Mouse (Mus musculus): ENCODE data around the gene Coil. TPM values are rescaled to one million over a fixed set of nuclear protein-coding genes. Genes with fewer than 3 reads are reported as not detected.

The Coil gene
- polyA plus RNA-seq (2015; fragmentation: Illumina TruSeq; extraction: RNeasy Lipid Tissue Mini Kit (QIAGEN cat#74804); ENCODE audit: insufficient read depth, low replicate concordance): 11.9 TPM

DNA sequence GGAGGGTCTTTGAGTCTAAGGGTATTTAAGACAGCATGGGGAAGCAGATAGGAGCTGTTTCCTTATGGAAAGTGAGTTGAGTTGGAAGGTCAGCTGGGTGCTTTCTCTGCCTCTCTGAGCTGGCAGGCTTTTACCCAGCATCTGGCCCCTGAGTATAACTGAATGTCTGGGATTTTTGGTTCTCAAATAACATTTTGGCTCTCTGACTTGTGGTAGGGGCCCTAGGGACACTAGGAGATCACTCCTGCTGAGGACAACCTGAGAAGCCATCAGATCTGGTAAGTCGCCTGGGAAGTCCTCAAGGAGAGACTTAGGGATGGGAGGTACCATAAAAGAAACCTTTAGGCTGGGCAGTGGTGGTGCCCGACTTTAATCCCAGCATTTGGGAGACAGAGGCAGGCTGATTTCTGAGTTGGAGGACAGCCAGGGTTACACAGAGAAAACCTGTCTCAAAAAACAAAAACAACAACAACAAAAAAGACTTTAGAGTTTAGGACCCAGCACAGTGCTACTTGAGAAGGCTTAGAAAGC, at the start of gene Coil:
Gene Coil, plus strand, starts transcription at position 51 of the 531 bp plus-strand sequence.

DNA sequence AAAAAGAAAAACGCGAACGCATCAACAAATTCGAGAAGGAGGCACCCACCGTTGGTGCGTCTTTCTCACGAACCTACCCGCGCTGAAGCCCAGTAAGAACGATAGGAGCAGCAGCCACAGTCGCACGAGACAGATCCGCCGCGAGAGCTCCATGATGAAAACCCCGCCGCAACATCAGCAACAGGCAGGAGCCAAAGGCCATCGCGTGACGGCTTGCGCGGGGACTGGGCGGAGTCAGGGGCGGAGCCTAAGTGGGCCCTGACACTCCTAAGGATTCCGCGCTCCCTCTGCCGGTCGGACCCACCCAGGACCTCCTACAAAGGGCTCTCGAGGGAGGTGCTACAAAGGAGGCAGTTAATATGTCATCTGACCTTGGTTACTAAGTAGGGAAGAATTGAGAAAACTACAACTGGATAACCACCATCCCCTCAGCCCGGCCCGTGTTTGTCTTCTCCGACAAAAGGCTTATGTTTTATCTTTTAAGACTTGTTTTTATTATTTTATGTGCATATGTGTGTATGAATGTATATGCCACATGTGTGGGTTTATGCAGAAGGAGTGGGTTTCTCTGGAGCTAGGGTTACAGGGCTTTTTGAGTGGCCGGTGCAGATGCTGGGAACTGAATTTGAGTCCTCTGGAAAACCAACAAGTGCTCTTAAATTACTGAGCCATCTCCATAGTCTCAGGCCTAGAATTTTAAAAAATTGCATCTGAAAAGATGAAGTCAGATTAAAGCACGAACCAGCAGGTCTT, 14.7 kb upstream of the Coil start, which contains the start of gene Scpep1:
Gene Scpep1, minus strand, starts transcription at position 249 of the 753 bp plus-strand sequence.

DNA sequence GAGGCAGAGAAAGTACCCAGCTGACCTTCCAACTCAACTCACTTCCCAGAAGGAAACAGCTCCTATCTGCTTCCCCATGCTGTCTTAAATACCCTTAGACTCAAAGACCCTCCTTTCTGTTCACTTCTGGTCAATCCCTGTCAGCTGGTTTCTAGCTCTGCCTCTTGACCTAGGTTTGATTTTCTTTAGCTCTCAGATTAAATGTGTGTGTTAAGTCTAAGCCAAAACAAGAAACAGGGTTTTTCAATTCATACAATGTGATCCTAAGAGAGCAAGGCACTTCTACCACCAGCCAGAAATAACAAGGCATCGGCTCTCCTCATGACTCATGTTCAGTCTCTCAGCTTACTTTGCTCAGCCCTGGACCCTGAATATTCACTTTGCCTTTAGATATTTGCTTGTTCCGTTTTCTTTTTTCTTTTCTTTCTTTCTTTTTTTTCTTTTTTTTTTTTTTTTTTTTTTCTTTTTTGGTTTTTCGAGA, 3.1 kb upstream of the Coil start, which contains the start of gene Elobl:
Gene Elobl, minus strand, starts transcription at position 51 of the 481 bp plus-strand sequence.

DNA sequence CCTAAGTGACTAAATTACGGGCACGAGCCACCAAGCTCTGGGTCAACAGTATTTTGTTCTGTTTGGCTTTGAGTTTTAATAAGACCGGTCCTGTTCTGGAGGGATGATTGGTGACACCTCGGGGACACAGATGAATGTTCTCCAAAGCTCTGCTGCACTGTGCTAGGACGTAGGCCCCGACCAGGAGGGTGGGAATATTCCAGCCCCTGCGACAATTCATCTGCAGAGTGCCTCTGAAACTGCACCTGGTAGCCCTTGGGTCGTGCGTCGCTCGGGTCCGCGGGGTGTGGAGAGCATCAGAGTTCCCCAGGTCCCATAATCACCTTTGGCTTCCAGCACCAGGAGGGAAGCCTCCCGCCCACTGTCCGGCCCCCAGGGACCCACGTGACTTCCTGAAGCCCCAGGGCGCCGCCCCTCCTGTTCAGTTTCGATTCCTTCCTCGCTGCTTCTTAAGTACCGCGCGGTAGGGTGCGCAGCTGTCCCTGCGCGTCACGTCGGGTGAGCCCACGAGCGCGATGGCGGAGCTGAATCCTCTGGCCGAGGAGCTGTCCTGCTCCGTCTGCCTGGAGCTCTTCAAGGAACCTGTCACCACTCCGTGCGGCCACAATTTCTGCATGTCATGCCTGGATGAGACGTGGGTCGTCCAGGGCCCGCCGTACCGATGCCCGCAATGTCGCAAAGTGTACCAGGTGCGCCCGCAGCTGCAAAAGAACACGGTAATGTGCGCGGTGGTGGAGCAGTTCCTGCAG, 29.1 kb downstream of the Coil start, which contains the start of gene Trim25:
Gene Trim25, plus strand, starts transcription at position 403 of the 749 bp plus-strand sequence.

Other genes with a start within 250 kb of the Coil start
- gene Akap1, start 105.7 kb upstream of the Coil start, polyA plus RNA-seq (2015; fragmentation: Illumina TruSeq; extraction: RNeasy Lipid Tissue Mini Kit (QIAGEN cat#74804); ENCODE audit: insufficient read depth, low replicate concordance): 5.7 TPM
- gene Scpep1, start 14.8 kb upstream of the Coil start, polyA plus RNA-seq (2015; fragmentation: Illumina TruSeq; extraction: RNeasy Lipid Tissue Mini Kit (QIAGEN cat#74804); ENCODE audit: insufficient read depth, low replicate concordance): 65.9 TPM
- gene Elobl, start 3.3 kb upstream of the Coil start, polyA plus RNA-seq (2015; fragmentation: Illumina TruSeq; extraction: RNeasy Lipid Tissue Mini Kit (QIAGEN cat#74804); ENCODE audit: insufficient read depth, low replicate concordance): not detected
- gene Trim25, start 29.1 kb downstream of the Coil start, polyA plus RNA-seq (2015; fragmentation: Illumina TruSeq; extraction: RNeasy Lipid Tissue Mini Kit (QIAGEN cat#74804); ENCODE audit: insufficient read depth, low replicate concordance): 72.6 TPM
- 12.3 TPM for gene Dgke, start 96.6 kb downstream of the Coil start, polyA plus RNA-seq (2015; fragmentation: Illumina TruSeq; extraction: RNeasy Lipid Tissue Mini Kit (QIAGEN cat#74804); ENCODE audit: insufficient read depth, low replicate concordance)
- gene Gm525, start 103.6 kb downstream of the Coil start, polyA plus RNA-seq (2015; fragmentation: Illumina TruSeq; extraction: RNeasy Lipid Tissue Mini Kit (QIAGEN cat#74804); ENCODE audit: insufficient read depth, low replicate concordance): not detected

Measured in spleen, adult 10 weeks (tissue).